Mouse (Mus musculus) forebrain, embryonic 11.5 days (tissue): ENCODE data around the gene Olfr139. TPM values are rescaled to one million over a fixed set of nuclear protein-coding genes. Genes with fewer than 3 reads are reported as not detected.

Experiments used
- ATAC-seq: fragments of 200-750 bp; cut with Nextera tagmentation; replicated peaks from 2 replicates; pipeline ENCODE4 v1.8.0; 2017; ENCODE audit warnings: moderate TSS enrichment; ENCODE audit not compliant: low FRiP score
- DNase-seq: peaks from one replicate; pipeline ENCODE4 v3.0.0-alpha.2; 2017; ENCODE audit warnings: low spot score
- H3K27ac ChIP-seq: fragments of 300-500 bp; sonication (generic); 2 replicates; pipeline ENCODE4 v1.5.1; 2014; ENCODE audit warnings: low read depth, low read length
- H3K27me3 ChIP-seq: fragments of 300-500 bp; sonication (generic); 2 replicates; pipeline ENCODE4 v1.6.1; 2014; ENCODE audit warnings: mild to moderate bottlenecking, low read length, mixed read lengths; ENCODE audit not compliant: control insufficient read depth, insufficient read depth
- H3K36me3 ChIP-seq: fragments of 300-500 bp; sonication (generic); 2 replicates; pipeline ENCODE4 v1.6.1; 2014; ENCODE audit warnings: mild to moderate bottlenecking, low read length, moderate library complexity, mixed read lengths; ENCODE audit not compliant: control insufficient read depth, insufficient read depth
- H3K4me1 ChIP-seq: fragments of 300-500 bp; sonication (generic); replicated peaks from 2 replicates; pipeline ENCODE4 v1.6.1; 2014; ENCODE audit warnings: low read length, mixed read lengths; ENCODE audit not compliant: control insufficient read depth, insufficient read depth
- H3K4me2 ChIP-seq: fragments of 300-500 bp; sonication (generic); 2 replicates; pipeline ENCODE4 v1.6.1; 2014; ENCODE audit warnings: low read depth, mild to moderate bottlenecking, low read length, moderate library complexity, mixed read lengths; ENCODE audit not compliant: severe bottlenecking
- H3K4me3 ChIP-seq: fragments of 300-500 bp; sonication (generic); 2 replicates; pipeline ENCODE4 v1.5.1; 2014; ENCODE audit warnings: low read depth, low read length
- H3K9ac ChIP-seq: fragments of 300-500 bp; sonication (generic); 2 replicates; pipeline ENCODE4 v1.6.1; 2014; ENCODE audit warnings: low read length
- H3K9me3 ChIP-seq: fragments of 300-500 bp; sonication (generic); 2 replicates; pipeline ENCODE4 v1.6.1; 2016; ENCODE audit warnings: low read length, mixed read lengths; ENCODE audit not compliant: control insufficient read depth
- WGBS: fragments of 180-500 bp; shearing (Covaris S2); extraction: QIAGEN DNeasy Blood & Tissue Kit; methylation state at CpG from one replicate; pipeline ENCODE4 v1.1.7; 2014; 5-methylcytosine and 5-hydroxymethylcytosine counted together
- polyA plus RNA-seq: library from polyadenylated mRNA; unstranded; fragments of >200 nt; fragmentation: Nextera tagmentation; extraction: Ambion mirVana; gene quantifications from 2 replicates; pipeline ENCODE4 v1.2.1, GENCODE M21; 2014

Gene Olfr139
- not detected in 2 replicates for polyA plus RNA-seq

- Histone ChIP-seq H3K9me3 (peaks cover 12% of the 10 kb centered on the region; the same call in 1 of the 2 replicates), H3K27me3 (no peaks in the 10 kb centered on the region), H3K9ac (no peak within 1 kb of the TSS), H3K27ac (no peak within 1 kb of the TSS), H3K4me3 (no peak within 1 kb of the TSS), H3K36me3 (no peaks in the 10 kb centered on the region), H3K4me2 (no peak within 1 kb of the TSS), H3K4me1 (no peaks in the 10 kb centered on the region)
- DNase-seq (no peak), ATAC-seq (no peak)
- 90% methylated on average over 2 of the region's 2 CpGs for WGBS
These were observed at the start of gene Olfr139, which contains the start of gene Olfr399 for GRCm38 (mm10) chr11:74056451-74056850. Gene Olfr139, minus strand, starts transcription at chr11:74056551. Gene Olfr399, minus strand, starts transcription at chr11:74056615.

- Histone ChIP-seq H3K4me3 (no peak overlapping the region), H3K27ac (no peak overlapping the region), H3K9me3 (peaks cover 1% of the 10 kb centered on the region), H3K9ac (no peak overlapping the region), H3K4me2 (no peak overlapping the region), H3K4me1 (no peaks in the 10 kb centered on the region), H3K36me3 (no peaks in the 10 kb centered on the region), H3K27me3 (no peaks in the 10 kb centered on the region)
- ATAC-seq = no peak
- 44% methylated on average over 5 of the region's 5 CpGs for WGBS
- DNase-seq = no peak
These were observed 48.7 kb upstream of the Olfr139 start for GRCm38 (mm10) chr11:74105066-74105465.

GRCm38 (mm10) chr11:74101507-74101906 is 45.2 kb upstream of the Olfr139 start:
- no peak for ATAC-seq

GRCm38 (mm10) chr11:74100724-74101123 is 44.4 kb upstream of the Olfr139 start:
- WGBS = 82% methylated on average over 2 of the region's 2 CpGs
- no peaks in the 10 kb centered on the region for H3K36me3 ChIP-seq
- H3K4me3 ChIP-seq = no peak overlapping the region
- no peaks in the 10 kb centered on the region; the same call in none of the 2 replicates for H3K9me3 ChIP-seq
- no peak overlapping the region for H3K27ac ChIP-seq
- no peak for DNase-seq
- H3K4me1 ChIP-seq = no peaks in the 10 kb centered on the region
- H3K27me3 ChIP-seq = no peaks in the 10 kb centered on the region
- ATAC-seq = no peak
- no peak overlapping the region for H3K4me2 ChIP-seq
- no peak overlapping the region for H3K9ac ChIP-seq

More at GRCm38 (mm10) chr11:74101507-74101906, 45.2 kb upstream of the Olfr139 start:
- Histone ChIP-seq H3K27me3 (no peaks in the 10 kb centered on the region), H3K4me3 (no peak overlapping the region), H3K36me3 (no peaks in the 10 kb centered on the region), H3K9me3 (no peaks in the 10 kb centered on the region; the same call in none of the 2 replicates), H3K4me1 (no peaks in the 10 kb centered on the region), H3K9ac (no peak overlapping the region), H3K27ac (no peak overlapping the region), H3K4me2 (no peak overlapping the region)
- WGBS = 49% methylated on average over 2 of the region's 2 CpGs
- no peak for DNase-seq

GRCm38 (mm10) chr11:74069655-74070054 is 13.3 kb upstream of the Olfr139 start, which contains the start of gene Zfp616:
Gene Zfp616, plus strand, starts transcription at chr11:74069955.
- 96% methylated on average over 1 of the region's 1 CpGs for WGBS
- no peak within 1 kb of the TSS for H3K4me3 ChIP-seq
- H3K27me3 ChIP-seq = no peaks in the 10 kb centered on the region
- H3K9me3 ChIP-seq = no peaks in the 10 kb centered on the region; the same call in 1 of the 2 replicates
- no peaks in the 10 kb centered on the region for H3K4me1 ChIP-seq
- no peak within 1 kb of the TSS for H3K9ac ChIP-seq
- no peak within 1 kb of the TSS for H3K27ac ChIP-seq
- no peak for DNase-seq
- H3K4me2 ChIP-seq = no peak within 1 kb of the TSS
- ATAC-seq = no peak
- no peaks in the 10 kb centered on the region for H3K36me3 ChIP-seq

- Histone ChIP-seq H3K27ac (no peak overlapping the region), H3K9ac (no peak overlapping the region), H3K4me2 (no peak overlapping the region), H3K4me1 (no peaks in the 10 kb centered on the region), H3K9me3 (peaks cover 9% of the 10 kb centered on the region; the same call in 1 of the 2 replicates), H3K4me3 (no peak overlapping the region), H3K27me3 (no peaks in the 10 kb centered on the region), H3K36me3 (no peaks in the 10 kb centered on the region)
- 75% methylated on average over 3 of the region's 3 CpGs for WGBS
- no peak for DNase-seq
- no peak for ATAC-seq
These were observed 5.0 kb downstream of the Olfr139 start for GRCm38 (mm10) chr11:74051347-74051746.

Other genes with a start within 250 kb of the Olfr139 start
- gene Olfr392, start 239.5 kb downstream of the Olfr139 start, polyA plus RNA-seq = not detected in 2 replicates
- gene Olfr393, start 205.1 kb downstream of the Olfr139 start, polyA plus RNA-seq = not detected in 2 replicates
- not detected in 2 replicates for gene Olfr394, start 165.8 kb downstream of the Olfr139 start, polyA plus RNA-seq
- gene Olfr395, start 147.3 kb downstream of the Olfr139 start, polyA plus RNA-seq = not detected in 2 replicates
- not detected in 2 replicates for gene Olfr23, start 119.9 kb downstream of the Olfr139 start, polyA plus RNA-seq
- not detected in 2 replicates for gene Olfr397, start 95.7 kb downstream of the Olfr139 start, polyA plus RNA-seq
- not detected in 2 replicates for gene Olfr398, start 66.1 kb downstream of the Olfr139 start, polyA plus RNA-seq
- not detected in 2 replicates for gene Olfr399, start 64 bp upstream of the Olfr139 start, polyA plus RNA-seq
- not detected in 2 replicates for gene Zfp616, start 13.4 kb upstream of the Olfr139 start, polyA plus RNA-seq
- gene Olfr401, start 57.2 kb upstream of the Olfr139 start, polyA plus RNA-seq = not detected in 2 replicates
- gene Olfr402, start 97.0 kb upstream of the Olfr139 start, polyA plus RNA-seq = not detected in 2 replicates
- gene Olfr403, start 129.7 kb upstream of the Olfr139 start, polyA plus RNA-seq = not detected in 2 replicates
- gene Olfr43, start 154.8 kb upstream of the Olfr139 start, polyA plus RNA-seq = not detected in 2 replicates
- gene Olfr406, start 203.3 kb upstream of the Olfr139 start, polyA plus RNA-seq = not detected in 2 replicates
- not detected in 2 replicates for gene Olfr59, start 227.2 kb upstream of the Olfr139 start, polyA plus RNA-seq